Mouse (Mus musculus) hindbrain, embryonic 12.5 days (tissue): ENCODE measurements around the gene Prox1. TPM values are rescaled to one million over a fixed set of nuclear protein-coding genes. Genes with fewer than 3 reads are reported as not detected.
A peak's percentile ranks its signal among the peaks of the same experiment; 100 is the strongest.

Experiments
- ATAC-seq: fragments of 200-750 bp; cut with Nextera tagmentation; 2 replicates; pipeline ENCODE4 v1.8.0; 2017; ENCODE audit warnings: moderate TSS enrichment; ENCODE audit not compliant: low FRiP score
- H3K27ac ChIP-seq: fragments of 300-500 bp; sonication (generic); 2 replicates; pipeline ENCODE4 v1.5.1; 2016; ENCODE audit warnings: mild to moderate bottlenecking
- H3K27me3 ChIP-seq: fragments of 300-500 bp; sonication (generic); 2 replicates; pipeline ENCODE4 v1.6.1; 2016; ENCODE audit warnings: mild to moderate bottlenecking
- H3K36me3 ChIP-seq: fragments of 300-500 bp; sonication (generic); 2 replicates; pipeline ENCODE4 v1.6.1; 2016; ENCODE audit warnings: mild to moderate bottlenecking
- H3K4me1 ChIP-seq: fragments of 300-500 bp; sonication (generic); 2 replicates; pipeline ENCODE4 v1.6.1; 2016
- H3K4me2 ChIP-seq: fragments of 300-500 bp; sonication (generic); replicated peaks from 2 replicates; pipeline ENCODE4 v1.6.1; 2016; ENCODE audit warnings: mild to moderate bottlenecking
- H3K4me3 ChIP-seq: fragments of 300-500 bp; sonication (generic); 2 replicates; pipeline ENCODE4 v1.5.1; 2016; ENCODE audit warnings: mild to moderate bottlenecking
- H3K9ac ChIP-seq: fragments of 300-500 bp; sonication (generic); 2 replicates; pipeline ENCODE4 v1.6.1; 2016; ENCODE audit warnings: mild to moderate bottlenecking, moderate library complexity
- H3K9me3 ChIP-seq: fragments of 300-500 bp; sonication (generic); replicated peaks from 2 replicates; pipeline ENCODE4 v1.6.1; 2016; ENCODE audit warnings: mild to moderate bottlenecking
- WGBS: fragments of 180-500 bp; shearing (Covaris S2); methylation state at CpG from one replicate; pipeline ENCODE4 v1.1.7; 2016; 5-methylcytosine and 5-hydroxymethylcytosine counted together
- polyA plus RNA-seq: library from polyadenylated mRNA; unstranded; fragments of >200 nt; fragmentation: Nextera tagmentation; extraction: Ambion mirVana; gene quantifications from 2 replicates; pipeline ENCODE4 v1.2.1, GENCODE M21; 2016

The Prox1 gene
- polyA plus RNA-seq, 1 experiment from 2014 or later: 10.8 TPM

GRCm38 (mm10) chr1:190171750-190172149 lies 1.2 kb upstream of the Prox1 start:
- ATAC-seq: no peak
- H3K36me3 ChIP-seq: no peaks in the 10 kb centered on the region
- 1% methylated on average over 12 of the region's 12 CpGs for WGBS
- H3K9me3 ChIP-seq: no peaks in the 10 kb centered on the region
- H3K4me2 ChIP-seq: peak overlapping the region; percentile 87
- H3K27ac ChIP-seq: no peak overlapping the region
- peaks cover 61% of the 10 kb centered on the region for H3K4me1 ChIP-seq
- peaks cover 53% of the 10 kb centered on the region for H3K27me3 ChIP-seq
- H3K9ac ChIP-seq: no peak overlapping the region
- peak overlapping the region; percentile 24; the same call in 1 of the 2 replicates for H3K4me3 ChIP-seq

GRCm38 (mm10) chr1:190171341-190171740 lies 827 bp upstream of the Prox1 start:
- no peak for ATAC-seq
- Histone ChIP-seq H3K9me3 (no peaks in the 10 kb centered on the region), H3K4me1 (peaks cover 61% of the 10 kb centered on the region), H3K4me3 (peak overlapping the region; percentile 61), H3K4me2 (peak overlapping the region; percentile 87), H3K36me3 (no peaks in the 10 kb centered on the region), H3K27ac (no peak overlapping the region), H3K9ac (no peak overlapping the region), H3K27me3 (peaks cover 53% of the 10 kb centered on the region)
- 5% methylated on average over 10 of the region's 10 CpGs for WGBS

GRCm38 (mm10) chr1:190170819-190171216 lies 304 bp upstream of the Prox1 start:
- H3K27me3 ChIP-seq: peaks cover 50% of the 10 kb centered on the region
- H3K36me3 ChIP-seq: no peaks in the 10 kb centered on the region
- peak overlapping the region; percentile 61 for H3K4me3 ChIP-seq
- H3K9me3 ChIP-seq: no peaks in the 10 kb centered on the region
- peak overlapping the region; percentile 87 for H3K4me2 ChIP-seq
- peak overlapping the region; percentile 82 for H3K9ac ChIP-seq
- H3K4me1 ChIP-seq: peaks cover 61% of the 10 kb centered on the region
- H3K27ac ChIP-seq: peak overlapping the region; percentile 90
- peak; percentile 53 for ATAC-seq
- 3% methylated on average over 9 of the region's 24 CpGs for WGBS

GRCm38 (mm10) chr1:190168761-190169671 lies 1.5 kb downstream of the Prox1 start:
- peak; percentile 34 for ATAC-seq

GRCm38 (mm10) chr1:190168115-190168514 lies 2.4 kb downstream of the Prox1 start:
- Histone ChIP-seq H3K4me3 (peak overlapping the region; percentile 61), H3K9ac (peak overlapping the region; percentile 82), H3K27me3 (peaks cover 25% of the 10 kb centered on the region), H3K9me3 (no peaks in the 10 kb centered on the region), H3K4me2 (peak overlapping the region; percentile 87), H3K4me1 (peaks cover 42% of the 10 kb centered on the region), H3K27ac (no peak overlapping the region), H3K36me3 (no peaks in the 10 kb centered on the region)
- WGBS: 1% methylated on average over 4 of the region's 4 CpGs
- no peak for ATAC-seq

More at GRCm38 (mm10) chr1:190168761-190169671, 1.5 kb downstream of the Prox1 start:
- Histone ChIP-seq H3K9ac (peak overlapping the region; percentile 82), H3K4me1 (peaks cover 50% of the 10 kb centered on the region), H3K27me3 (peaks cover 33% of the 10 kb centered on the region), H3K27ac (peak overlapping the region; percentile 90), H3K4me3 (peak overlapping the region; percentile 61), H3K9me3 (no peaks in the 10 kb centered on the region), H3K4me2 (peak overlapping the region; percentile 87), H3K36me3 (no peaks in the 10 kb centered on the region)
- under 1% methylated on average over 50 of the region's 51 CpGs for WGBS

- peak overlapping the region; percentile 87 for H3K4me2 ChIP-seq
- H3K4me1 ChIP-seq: peaks cover 37% of the 10 kb centered on the region
- peak overlapping the region; percentile 61; the same call in 1 of the 2 replicates for H3K4me3 ChIP-seq
- 0% methylated on average over 1 of the region's 1 CpGs for WGBS
- no peaks in the 10 kb centered on the region for H3K36me3 ChIP-seq
- H3K9ac ChIP-seq: no peak overlapping the region
- peaks cover 20% of the 10 kb centered on the region for H3K27me3 ChIP-seq
- H3K9me3 ChIP-seq: no peaks in the 10 kb centered on the region
- no peak for ATAC-seq
- H3K27ac ChIP-seq: no peak overlapping the region
Measured at GRCm38 (mm10) chr1:190167609-190168008, 2.9 kb downstream of the Prox1 start.

- peaks cover 22% of the 10 kb centered on the region for H3K4me1 ChIP-seq
- H3K4me2 ChIP-seq: no peak overlapping the region
Measured at GRCm38 (mm10) chr1:190165511-190165910, 5.0 kb downstream of the Prox1 start.

GRCm38 (mm10) chr1:190163471-190163870 lies 7.0 kb downstream of the Prox1 start:
- WGBS: 81% methylated on average over 6 of the region's 6 CpGs
- Histone ChIP-seq H3K4me2 (no peak overlapping the region), H3K27me3 (peaks cover 11% of the 10 kb centered on the region), H3K36me3 (peaks cover 10% of the 10 kb centered on the region), H3K4me1 (peaks cover 26% of the 10 kb centered on the region), H3K4me3 (no peak overlapping the region), H3K9ac (no peak overlapping the region), H3K27ac (no peak overlapping the region), H3K9me3 (no peaks in the 10 kb centered on the region)
- no peak for ATAC-seq

More at GRCm38 (mm10) chr1:190165511-190165910, 5.0 kb downstream of the Prox1 start:
- H3K9ac ChIP-seq: no peak overlapping the region
- H3K9me3 ChIP-seq: no peaks in the 10 kb centered on the region
- ATAC-seq: no peak
- peaks cover 11% of the 10 kb centered on the region for H3K27me3 ChIP-seq
- no peak overlapping the region for H3K4me3 ChIP-seq
- H3K36me3 ChIP-seq: peaks cover 9% of the 10 kb centered on the region
- no peak overlapping the region for H3K27ac ChIP-seq
- 18% methylated on average over 4 of the region's 4 CpGs for WGBS

- Histone ChIP-seq H3K9me3 (no peaks in the 10 kb centered on the region), H3K27me3 (peaks cover 5% of the 10 kb centered on the region; the same call in 1 of the 2 replicates), H3K27ac (no peak overlapping the region), H3K4me2 (no peak overlapping the region), H3K4me1 (peaks cover 16% of the 10 kb centered on the region), H3K9ac (no peak overlapping the region), H3K4me3 (no peak overlapping the region), H3K36me3 (peaks cover 10% of the 10 kb centered on the region)
- WGBS: 72% methylated on average over 19 of the region's 19 CpGs
- ATAC-seq: no peak
Measured at GRCm38 (mm10) chr1:190161708-190162465, 8.6 kb downstream of the Prox1 start.

GRCm38 (mm10) chr1:190161288-190161687 lies 9.2 kb downstream of the Prox1 start:
- H3K4me2 ChIP-seq: no peak overlapping the region
- H3K27ac ChIP-seq: no peak overlapping the region
- 79% methylated on average over 18 of the region's 18 CpGs for WGBS
- ATAC-seq: no peak
- H3K27me3 ChIP-seq: peaks cover 5% of the 10 kb centered on the region; the same call in 1 of the 2 replicates
- H3K9ac ChIP-seq: no peak overlapping the region
- no peaks in the 10 kb centered on the region for H3K9me3 ChIP-seq
- no peak overlapping the region for H3K4me3 ChIP-seq
- peaks cover 17% of the 10 kb centered on the region for H3K4me1 ChIP-seq
- H3K36me3 ChIP-seq: peaks cover 10% of the 10 kb centered on the region

GRCm38 (mm10) chr1:190159457-190159856 lies 11.1 kb downstream of the Prox1 start:
- Histone ChIP-seq H3K4me1 (peaks cover 24% of the 10 kb centered on the region), H3K4me2 (no peak overlapping the region), H3K4me3 (no peak overlapping the region), H3K9me3 (no peaks in the 10 kb centered on the region), H3K9ac (no peak overlapping the region), H3K27ac (no peak overlapping the region; the same call in 1 of the 2 replicates), H3K36me3 (peaks cover 10% of the 10 kb centered on the region), H3K27me3 (0 out of 2 replicates have a peak, but pooled peaks cover 3% of the 10 kb centered on the region)
- WGBS: 46% methylated on average over 11 of the region's 11 CpGs
- ATAC-seq: no peak

- H3K4me3 ChIP-seq: no peak overlapping the region
- 0 out of 2 replicates have a peak, but pooled peaks cover 2% of the 10 kb centered on the region for H3K27me3 ChIP-seq
- no peak for ATAC-seq
- H3K27ac ChIP-seq: no peak overlapping the region
- no peaks in the 10 kb centered on the region for H3K9me3 ChIP-seq
- 19% methylated on average over 8 of the region's 8 CpGs for WGBS
- H3K4me2 ChIP-seq: no peak overlapping the region
- H3K4me1 ChIP-seq: peaks cover 40% of the 10 kb centered on the region
- H3K36me3 ChIP-seq: peaks cover 4% of the 10 kb centered on the region
- no peak overlapping the region for H3K9ac ChIP-seq
Measured at GRCm38 (mm10) chr1:190155751-190156150, 14.8 kb downstream of the Prox1 start.
